In genomic region chr14:60702377-60703140, GRCm38 (mm10) we compare ENCODE assay signal across 17 mouse cellular contexts.
DNase-seq lines count a peak whose midpoint lies in the region; ATAC-seq and TF ChIP-seq lines count a peak whose summit lies in the region.
"Had no signal": no experiment of that assay in that cellular context is flagged by ENCODE, and none has a peak within 500 bp of the region (broad histone marks: within the 10 kb centered on the region; RNA-seq: fewer than 3 reads in every experiment).

No protein-coding gene starts in this region.

- H3K4me3 ChIP-seq in forebrain, postnatal 0 days (ENCODE audit: low read depth, low read length), result no peak overlapping the region
- H3K4me3 ChIP-seq: embryonic facial prominence, embryonic 13.5 days; forebrain, embryonic 12.5 days; gastrocnemius, adult 2 months; heart, embryonic 13.5 days; hindbrain, embryonic 13.5 days had no signal

- no peak for ATAC-seq in forebrain, postnatal 0 days

- no peaks in the 10 kb centered on the region for H3K9me3 ChIP-seq in forebrain, postnatal 0 days (ENCODE audit: low read length)
- H3K9me3 ChIP-seq: embryonic facial prominence, embryonic 13.5 days; forebrain, embryonic 12.5 days; heart, embryonic 13.5 days; hindbrain, embryonic 13.5 days had no signal

- H3K27ac ChIP-seq in forebrain, postnatal 0 days (ENCODE audit: low read depth, low read length), result no peak overlapping the region
- H3K27ac ChIP-seq: embryonic facial prominence, embryonic 13.5 days; forebrain, embryonic 12.5 days; gastrocnemius, adult 2 months; heart, embryonic 13.5 days; hindbrain, embryonic 13.5 days had no signal

- H3K36me3 ChIP-seq in forebrain, postnatal 0 days (ENCODE audit: insufficient read depth), result no peaks in the 10 kb centered on the region
- H3K36me3 ChIP-seq: embryonic facial prominence, embryonic 13.5 days; heart, embryonic 13.5 days; hindbrain, embryonic 13.5 days had no signal

- H3K4me1 ChIP-seq in forebrain, postnatal 0 days (ENCODE audit: insufficient read depth), result no peaks in the 10 kb centered on the region

- no peak overlapping the region for H3K9ac ChIP-seq in forebrain, postnatal 0 days
- H3K9ac ChIP-seq: embryonic facial prominence, embryonic 13.5 days; forebrain, embryonic 12.5 days; heart, embryonic 13.5 days; hindbrain, embryonic 13.5 days had no signal

- no peaks in the 10 kb centered on the region for H3K27me3 ChIP-seq in forebrain, postnatal 0 days (ENCODE audit: insufficient read depth, low read length)
- H3K27me3 ChIP-seq: CH12.LX; embryonic facial prominence, embryonic 13.5 days; forebrain, embryonic 12.5 days; heart, embryonic 13.5 days; hindbrain, embryonic 13.5 days had no signal

- TF ChIP-seq CTCF in forebrain, postnatal 0 days (IDR thresholded peaks at IDR 0.05; ENCODE audit: low read depth), result no peak

- WGBS in forebrain, postnatal 0 days, result 86% methylated on average over 10 of the region's 10 CpGs

- H3K4me2 ChIP-seq in forebrain, postnatal 0 days (ENCODE audit: low read depth), result no peak overlapping the region
- H3K4me2 ChIP-seq: embryonic facial prominence, embryonic 13.5 days; forebrain, embryonic 12.5 days; heart, embryonic 13.5 days; hindbrain, embryonic 13.5 days had no signal

- DNase-seq in lung, adult 18-20 months, result peak; percentile 40 to 54
- DNase-seq in lung, postnatal 10 days, result no peak
- DNase-seq in kidney, adult 18-20 months, result peak; percentile 47
- DNase-seq in kidney, postnatal 36 days, result peak; percentile 64 to 80
- peak; percentile 62 for DNase-seq in yolk sac, embryonic 10.5 days (ENCODE audit: low spot score)
- DNase-seq in forebrain, postnatal 0 days, result no peak
- DNase-seq in layer of hippocampus, postnatal 25 days (ENCODE audit: extremely low spot score in 1 of 2, low spot score in 1 of 2), result no peak
- DNase-seq: adrenal gland, adult 8-10 months; gastrocnemius, adult 2 months; layer of hippocampus, postnatal 36 days; retina, postnatal 1 day; thymus, postnatal 36 days had no signal

Comparison
In these comparisons a context has a peak if more than half of its experiments do, and no peak if none do; other contexts are left out.
1. DNase-seq: peak in lung, adult 18-20 months (2 of 2), kidney, adult 18-20 months (single experiment), kidney, postnatal 36 days (2 of 2) and yolk sac, embryonic 10.5 days (single experiment); none in lung, postnatal 10 days (single experiment), forebrain, postnatal 0 days (single experiment) and layer of hippocampus, postnatal 25 days (0 of 2).